Mouse (Mus musculus): Measurements from ENCODE around the gene Polrmt. TPM values are rescaled to one million over a fixed set of nuclear protein-coding genes. Genes with fewer than 3 reads are reported as not detected.
"Not testable (repeated sequence)": the region's sequence is repeated elsewhere in the genome, so short reads cannot be mapped to it uniquely, and the experiment has no call there.

Polrmt gene
- polyA plus RNA-seq, 1 experiment: 19.8 TPM

DNA sequence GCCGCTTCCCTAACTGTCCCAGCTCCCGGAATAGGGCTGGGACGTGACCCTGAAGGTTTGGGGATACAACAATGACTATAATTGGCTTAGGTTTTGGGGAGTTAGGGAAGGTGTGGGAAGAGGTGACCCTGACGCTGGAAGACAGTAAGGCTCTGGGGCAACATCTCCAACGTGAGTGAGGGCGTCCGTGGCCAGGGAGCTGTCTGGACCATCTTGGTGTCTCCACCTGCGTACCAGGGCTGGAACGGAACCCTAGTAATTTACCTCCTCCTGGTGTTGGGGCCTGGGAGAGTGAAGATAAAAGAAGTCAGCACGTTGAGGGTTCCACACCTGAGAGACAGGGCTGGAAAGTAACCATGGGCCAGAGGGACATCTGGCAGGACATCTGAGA lies 41.4 kb downstream of the Polrmt start:
- H3K4me1 ChIP-seq (ENCODE audit: control insufficient read depth, insufficient read depth, low read length): peaks cover 15% of the 10 kb centered on the region
- peak overlapping the region; percentile 76 for H3K4me3 ChIP-seq (ENCODE audit: insufficient read depth, low read length)
- no peak for TF ChIP-seq CTCF (IDR thresholded peaks at IDR 0.05; ENCODE audit: low read depth, low read length)
- no peak for TF ChIP-seq POLR2A (IDR thresholded peaks at IDR 0.05; ENCODE audit: borderline replicate concordance, low read depth, low read length)
- H3K27ac ChIP-seq (ENCODE audit: insufficient read depth, low read depth, low read length): no peak overlapping the region

GRCm38 (mm10) chr10:79704065-79704969 lies 42.1 kb downstream of the Polrmt start, which contains the start of gene Bsg:
Gene Bsg (plus strand): TSS chr10:79704491.
- Histone ChIP-seq H3K4me1 (ENCODE audit: control insufficient read depth, insufficient read depth, low read length) (peaks cover 15% of the 10 kb centered on the region), H3K27ac (ENCODE audit: insufficient read depth, low read depth, low read length) (peak within 1 kb of the TSS; percentile 60), H3K4me3 (ENCODE audit: insufficient read depth, low read length) (peak within 1 kb of the TSS; percentile 76)
- TF ChIP-seq CTCF (IDR thresholded peaks at IDR 0.05; ENCODE audit: low read depth, low read length) (no peak), POLR2A (IDR thresholded peaks at IDR 0.05; ENCODE audit: borderline replicate concordance, low read depth, low read length) (peak; percentile 92)

- no peak for TF ChIP-seq POLR2A (IDR thresholded peaks at IDR 0.05; ENCODE audit: borderline replicate concordance, low read depth, low read length)
- no peak for TF ChIP-seq CTCF (IDR thresholded peaks at IDR 0.05; ENCODE audit: low read depth, low read length)
- Histone ChIP-seq H3K4me1 (ENCODE audit: control insufficient read depth, insufficient read depth, low read length) (peaks cover 15% of the 10 kb centered on the region), H3K27ac (ENCODE audit: insufficient read depth, low read depth, low read length) (no peak overlapping the region), H3K4me3 (ENCODE audit: insufficient read depth, low read length) (peak overlapping the region; percentile 48)
Observed at GRCm38 (mm10) chr10:79703541-79703940, 42.8 kb downstream of the Polrmt start.

- H3K27ac ChIP-seq (ENCODE audit: insufficient read depth, low read depth, low read length); H3K4me3 ChIP-seq (ENCODE audit: insufficient read depth, low read length): not testable (repeated sequence)
- peaks cover 17% of the 10 kb centered on the region for H3K4me1 ChIP-seq (ENCODE audit: control insufficient read depth, insufficient read depth, low read length)
Observed at GRCm38 (mm10) chr10:79702970-79703369, 43.4 kb downstream of the Polrmt start.

- no peak for TF ChIP-seq POLR2A (IDR thresholded peaks at IDR 0.05; ENCODE audit: borderline replicate concordance, low read depth, low read length)
- no peak for TF ChIP-seq CTCF (IDR thresholded peaks at IDR 0.05; ENCODE audit: low read depth, low read length)
- no peak overlapping the region for H3K27ac ChIP-seq (ENCODE audit: insufficient read depth, low read depth, low read length)
- H3K4me1 ChIP-seq (ENCODE audit: control insufficient read depth, insufficient read depth, low read length): peaks cover 27% of the 10 kb centered on the region
- no peak overlapping the region for H3K4me3 ChIP-seq (ENCODE audit: insufficient read depth, low read length)
Observed at GRCm38 (mm10) chr10:79701443-79702129, 44.8 kb downstream of the Polrmt start.

GRCm38 (mm10) chr10:79700676-79701075 lies 45.7 kb downstream of the Polrmt start:
- H3K4me1 ChIP-seq (ENCODE audit: control insufficient read depth, insufficient read depth, low read length): peaks cover 27% of the 10 kb centered on the region
- no peak overlapping the region for H3K4me3 ChIP-seq (ENCODE audit: insufficient read depth, low read length)
- H3K27ac ChIP-seq (ENCODE audit: insufficient read depth, low read depth, low read length): no peak overlapping the region
- TF ChIP-seq POLR2A (IDR thresholded peaks at IDR 0.05; ENCODE audit: borderline replicate concordance, low read depth, low read length) (no peak), CTCF (IDR thresholded peaks at IDR 0.05; ENCODE audit: low read depth, low read length) (no peak)

DNA sequence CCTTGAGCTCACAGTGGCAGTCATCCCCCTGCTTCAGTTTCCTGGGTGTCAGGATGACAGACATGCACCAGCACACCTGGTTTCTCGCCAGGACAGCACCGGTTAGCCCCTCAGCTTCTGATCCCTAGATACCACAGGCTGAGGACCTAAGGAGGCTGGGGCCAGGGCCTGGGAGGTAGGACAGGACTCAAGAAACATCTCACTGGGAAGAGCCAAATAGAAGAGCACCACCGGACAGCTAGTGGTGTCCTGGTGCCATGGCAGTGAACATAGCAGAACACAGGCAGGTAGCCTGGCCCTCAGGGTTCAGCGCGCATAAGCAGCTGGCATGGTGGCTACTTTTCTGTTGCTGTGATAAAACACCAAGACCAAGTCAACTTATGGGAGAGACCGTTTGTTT lies 47.9 kb downstream of the Polrmt start:
- Histone ChIP-seq H3K4me3 (ENCODE audit: insufficient read depth, low read length) (no peak overlapping the region), H3K4me1 (ENCODE audit: control insufficient read depth, insufficient read depth, low read length) (peaks cover 22% of the 10 kb centered on the region), H3K27ac (ENCODE audit: insufficient read depth, low read depth, low read length) (no peak overlapping the region)
- no peak for TF ChIP-seq CTCF (IDR thresholded peaks at IDR 0.05; ENCODE audit: low read depth, low read length)
- no peak for TF ChIP-seq POLR2A (IDR thresholded peaks at IDR 0.05; ENCODE audit: borderline replicate concordance, low read depth, low read length)

DNA sequence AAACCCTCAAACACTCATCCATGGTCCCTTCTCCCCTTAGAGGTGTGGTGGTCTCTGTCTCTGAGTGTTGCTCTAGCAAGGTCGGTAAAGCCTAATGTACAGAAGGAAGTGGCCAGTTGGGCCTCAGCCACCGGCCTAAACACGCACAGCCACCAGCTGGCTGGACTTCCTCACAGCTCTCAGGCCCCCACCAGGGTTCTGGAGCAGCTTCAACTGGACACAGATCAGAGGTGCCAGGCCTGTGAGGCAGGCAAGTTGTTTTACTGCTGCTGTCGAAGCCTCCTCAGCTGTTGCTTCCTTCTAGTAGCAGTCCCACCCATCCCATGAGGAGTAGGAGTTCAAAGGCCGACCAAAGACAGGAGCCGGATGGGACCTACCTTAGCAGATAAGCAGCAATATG lies 48.5 kb downstream of the Polrmt start:
- Histone ChIP-seq H3K4me1 (ENCODE audit: control insufficient read depth, insufficient read depth, low read length) (peaks cover 22% of the 10 kb centered on the region), H3K4me3 (ENCODE audit: insufficient read depth, low read length) (no peak overlapping the region), H3K27ac (ENCODE audit: insufficient read depth, low read depth, low read length) (no peak overlapping the region)
- TF ChIP-seq POLR2A (IDR thresholded peaks at IDR 0.05; ENCODE audit: borderline replicate concordance, low read depth, low read length): no peak
- no peak for TF ChIP-seq CTCF (IDR thresholded peaks at IDR 0.05; ENCODE audit: low read depth, low read length)

GRCm38 (mm10) chr10:79696129-79696651 lies 50.2 kb downstream of the Polrmt start:
- peaks cover 22% of the 10 kb centered on the region for H3K4me1 ChIP-seq (ENCODE audit: control insufficient read depth, insufficient read depth, low read length)
- H3K4me3 ChIP-seq (ENCODE audit: insufficient read depth, low read length): no peak overlapping the region
- TF ChIP-seq POLR2A (IDR thresholded peaks at IDR 0.05; ENCODE audit: borderline replicate concordance, low read depth, low read length) (no peak), CTCF (IDR thresholded peaks at IDR 0.05; ENCODE audit: low read depth, low read length) (no peak)
- H3K27ac ChIP-seq (ENCODE audit: insufficient read depth, low read depth, low read length): no peak overlapping the region

Measured in bone marrow macrophage, adult 2 months (primary cell).